Mouse (Mus musculus) granulocyte monocyte progenitor cell, adult 5-6 weeks (primary cell): ENCODE results near the gene Gm43720. TPM values are rescaled to one million over a fixed set of nuclear protein-coding genes. Genes with fewer than 3 reads are reported as not detected.

ENCODE experiments used
- ATAC-seq: replicated peaks from 2 replicates; pipeline ENCODE4 v1.8.0; 2016; ENCODE audit warnings: mild to moderate bottlenecking, moderate TSS enrichment, inconsistent platforms; ENCODE audit not compliant: poor library complexity, severe bottlenecking
- total RNA-seq, 2 experiments: library from RNA; stranded (forward) in 1 of 2; stranded (reverse) in 1 of 2; fragments of 200-712, 200-1000 nt in 1 of 2; fragments of >200 nt in 1 of 2; fragmentation: Nextera tagmentation in 1 of 2; gene quantifications; 2 replicates each; pipeline ENCODE4 v1.2.3; 2014 to 2017

The Gm43720 gene
- total RNA-seq (2014; fragmentation: Nextera tagmentation) = not detected in 2 replicates
- total RNA-seq (2017) = 0.05 TPM in 1 of 2 replicates, not detected in the other

DNA sequence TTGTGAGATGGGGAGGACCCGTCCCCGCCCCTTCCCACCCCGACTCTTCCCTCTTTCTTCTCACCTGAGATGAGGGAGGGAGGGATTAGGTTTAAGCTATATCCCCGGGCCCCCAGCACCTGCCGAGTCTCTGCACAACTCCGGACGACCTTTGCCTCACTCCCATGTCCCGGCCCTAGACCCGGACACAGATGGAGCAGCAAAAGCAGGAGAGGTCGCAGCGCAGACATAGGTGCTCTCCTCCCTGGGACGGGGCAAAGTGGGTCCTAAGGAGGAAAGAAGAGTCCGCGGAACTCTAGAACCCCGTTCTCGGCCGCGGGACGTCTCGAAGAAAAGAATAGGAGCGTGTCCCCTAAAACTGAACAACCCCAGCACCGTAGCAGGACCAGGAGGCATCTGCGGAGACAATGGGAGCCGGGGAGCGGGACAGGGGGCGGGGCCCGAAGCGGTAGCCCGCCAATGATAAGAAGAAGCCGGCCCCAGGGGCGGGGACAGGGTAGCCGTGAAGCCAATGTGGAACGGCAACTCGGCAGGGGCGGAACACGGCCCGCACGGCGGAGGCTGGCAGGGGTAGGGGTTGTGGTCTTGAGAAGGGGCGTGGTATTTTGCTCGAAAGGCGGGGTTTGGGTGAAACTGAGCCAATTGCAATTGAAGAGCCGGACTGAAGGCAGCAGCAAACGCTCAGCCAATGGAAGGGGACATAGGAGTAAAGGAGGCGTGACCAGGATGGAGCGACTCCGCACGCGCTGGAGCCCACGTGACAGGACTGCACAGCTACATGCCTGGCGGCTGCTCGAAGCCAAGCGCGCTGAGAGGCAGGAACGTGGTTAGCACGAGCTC is at the start of gene Gm43720, which contains the start of the genes Gpc2 and Stag3:
Gene Gm43720 (minus strand): TSS at position 374 of the 840 bp plus-strand sequence.
Gene Gpc2 (minus strand): TSS at position 421 of the 840 bp plus-strand sequence.
Gene Stag3 (plus strand): TSS at position 656 of the 840 bp plus-strand sequence.
- peak; percentile 96 for ATAC-seq

DNA sequence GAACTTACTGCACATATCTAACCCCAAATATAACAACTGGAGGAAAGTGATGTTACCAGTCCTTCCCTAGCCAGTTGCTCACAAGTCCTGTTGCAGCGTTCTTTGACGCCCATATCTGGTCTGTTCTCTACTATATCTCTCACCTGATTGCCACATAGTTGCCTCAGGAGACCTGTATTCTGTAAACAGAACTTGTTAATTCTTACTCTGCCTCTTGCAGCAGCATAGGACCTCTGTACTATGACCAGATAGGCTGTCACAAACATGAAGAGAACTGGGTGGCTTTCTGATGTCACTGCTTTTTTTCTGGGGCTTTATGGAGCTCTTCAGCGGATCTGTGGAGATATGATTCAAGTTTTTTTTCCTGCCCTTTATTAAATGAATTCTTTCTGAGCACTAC is 33.0 kb upstream of the Gm43720 start:
- no peak for ATAC-seq

DNA sequence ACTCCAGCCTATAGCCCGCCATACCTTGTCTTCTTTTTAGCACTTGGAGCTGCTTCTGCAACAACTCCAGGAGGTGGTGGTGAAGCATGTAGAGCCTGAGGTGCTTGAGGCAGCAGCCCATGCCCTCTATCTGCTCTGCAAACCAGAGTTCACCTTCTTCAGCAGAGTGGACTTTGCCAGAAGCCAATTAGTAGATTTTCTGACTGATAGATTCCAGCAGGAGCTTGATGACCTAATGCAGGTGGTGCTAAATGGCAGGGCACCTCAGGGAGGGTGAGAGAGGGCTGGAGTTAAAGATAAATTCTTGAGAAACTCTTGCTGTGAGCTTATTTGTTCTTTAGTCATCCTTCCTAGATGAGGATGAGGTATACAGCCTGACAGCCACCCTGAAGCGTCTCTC is 19.9 kb upstream of the Gm43720 start:
- ATAC-seq = no peak

DNA sequence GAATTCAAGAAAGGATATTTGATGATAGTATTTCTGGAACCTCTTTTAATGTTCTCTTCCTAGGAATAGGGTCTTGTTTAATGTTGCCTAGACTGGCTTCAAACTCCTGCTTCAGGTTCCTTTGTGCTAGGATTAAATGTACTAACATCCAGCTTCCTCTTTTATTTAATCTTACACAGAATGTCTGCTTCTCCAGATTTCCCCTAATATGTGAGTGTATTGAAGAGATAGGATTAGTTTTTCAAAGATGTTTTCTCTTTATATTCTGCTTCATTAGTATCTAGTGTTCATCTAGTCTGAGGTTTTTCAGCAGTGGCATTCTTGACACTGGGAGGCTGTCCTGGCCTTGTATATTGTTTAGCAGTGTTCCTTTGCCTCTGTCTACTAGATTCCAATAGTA is 14.4 kb upstream of the Gm43720 start:
- ATAC-seq = no peak

DNA sequence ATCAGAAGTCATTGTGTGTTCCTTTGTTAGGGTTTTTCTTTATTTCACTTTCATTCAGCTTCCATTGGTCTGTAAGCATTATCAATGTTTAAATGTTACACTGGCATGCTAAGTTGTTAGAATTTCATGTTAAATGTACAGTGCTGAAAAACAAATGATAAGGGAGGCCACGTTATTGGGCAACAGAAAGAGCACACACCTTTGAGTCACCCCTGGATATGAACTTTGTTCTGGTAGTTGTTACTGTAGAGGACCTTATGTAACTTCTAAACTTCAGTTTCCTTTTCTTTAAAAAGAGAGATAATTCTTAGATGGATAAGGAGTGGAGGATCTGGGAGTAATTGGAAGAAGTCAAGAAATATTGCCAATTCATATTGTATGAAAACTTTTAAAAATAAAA is 11.9 kb upstream of the Gm43720 start:
- ATAC-seq = no peak

DNA sequence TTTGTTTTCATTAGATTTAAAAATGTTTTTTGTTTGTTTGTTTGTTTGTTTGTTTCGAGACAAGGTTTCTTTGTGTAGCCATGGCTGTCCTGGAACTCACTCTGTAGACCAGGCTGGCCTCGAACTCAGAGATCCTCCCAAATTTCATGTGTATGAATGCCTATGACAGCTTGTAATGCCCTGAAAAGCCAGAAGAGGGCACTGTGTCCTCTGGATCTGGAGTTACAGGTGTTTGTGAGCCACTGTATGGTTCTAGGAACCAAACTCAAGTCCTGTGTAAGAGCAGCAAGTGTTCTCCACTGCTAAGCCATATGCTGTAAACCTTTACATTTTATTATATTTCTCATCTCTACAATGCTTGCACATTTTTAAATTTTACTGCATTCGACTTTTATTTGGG is 8.1 kb upstream of the Gm43720 start:
- no peak for ATAC-seq

DNA sequence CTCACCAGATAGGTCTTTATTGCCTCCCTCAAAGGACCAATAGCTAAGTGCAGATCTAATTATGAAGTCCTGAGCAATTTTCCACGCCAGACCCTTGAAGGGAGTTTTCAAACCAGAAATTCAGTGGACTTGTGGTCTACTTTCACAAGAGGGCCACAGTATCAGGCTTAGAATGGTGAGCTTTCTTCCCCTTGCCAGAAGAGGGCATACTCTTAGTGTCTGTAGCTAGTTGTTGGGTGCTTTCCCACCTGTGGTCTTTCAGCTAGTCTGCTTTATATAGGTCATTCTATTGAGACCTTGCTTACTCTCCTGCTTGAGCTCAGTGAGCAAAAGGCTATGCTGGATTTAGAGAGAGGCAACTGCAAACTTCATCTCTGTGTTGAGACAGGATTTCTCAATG is 3.8 kb upstream of the Gm43720 start:
- ATAC-seq = no peak

DNA sequence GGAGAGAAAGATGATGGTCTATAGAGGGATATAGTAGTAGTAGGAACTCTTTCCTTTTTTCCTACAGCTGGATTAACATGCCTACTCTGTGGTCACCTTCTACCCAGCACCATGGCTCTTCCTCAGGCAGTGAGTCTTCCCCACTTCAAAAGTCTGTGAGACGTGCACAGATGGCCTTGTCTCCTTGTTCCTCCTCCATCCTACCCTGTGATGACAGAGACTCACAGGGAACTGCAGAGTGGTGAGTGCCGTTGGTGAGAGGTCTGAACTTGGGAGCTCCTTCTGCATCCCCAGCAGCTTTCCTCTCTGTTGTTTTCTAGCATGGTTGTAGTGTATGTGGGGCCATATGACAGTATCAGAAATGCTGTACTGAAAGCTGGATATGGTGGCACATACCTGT is 2.0 kb upstream of the Gm43720 start:
- no peak for ATAC-seq

DNA sequence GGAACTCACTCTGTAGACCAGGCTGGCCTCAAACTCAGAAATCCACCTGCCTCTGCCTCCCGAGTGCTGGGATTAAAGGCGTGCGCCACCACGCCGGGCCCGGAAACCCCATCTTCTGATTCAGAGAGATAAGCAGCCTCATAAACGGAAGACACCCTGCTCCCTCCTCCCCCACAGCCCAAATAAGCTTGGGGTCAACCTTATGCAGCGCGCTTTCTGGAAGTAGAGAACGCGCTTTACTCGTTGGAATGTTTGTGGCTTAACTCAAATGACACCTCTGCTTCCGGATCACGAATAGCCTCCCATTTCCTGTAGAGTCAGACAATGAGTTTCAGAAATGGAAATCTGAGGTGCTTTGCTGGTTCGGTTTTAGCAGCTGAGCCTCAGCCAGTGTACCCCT is 1.1 kb upstream of the Gm43720 start:
- ATAC-seq = no peak

DNA sequence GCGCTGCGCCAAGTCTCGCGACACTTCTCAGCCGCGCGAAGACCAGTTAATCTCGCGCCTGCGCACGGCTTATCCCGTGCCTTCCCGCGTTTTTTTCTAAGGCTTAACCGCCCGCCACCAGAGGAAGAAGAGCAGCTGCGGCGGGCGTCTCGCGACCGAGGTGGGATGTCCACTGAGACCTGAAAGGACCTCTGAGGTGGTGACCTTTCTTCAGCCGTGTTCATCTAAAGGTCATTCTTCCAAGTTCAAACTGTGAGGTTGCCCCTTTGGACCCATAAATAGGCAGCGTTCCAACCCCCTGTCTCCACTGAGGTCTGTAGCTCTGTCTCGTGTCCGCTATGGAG is 639 bp upstream of the Gm43720 start:
- ATAC-seq = no peak

DNA sequence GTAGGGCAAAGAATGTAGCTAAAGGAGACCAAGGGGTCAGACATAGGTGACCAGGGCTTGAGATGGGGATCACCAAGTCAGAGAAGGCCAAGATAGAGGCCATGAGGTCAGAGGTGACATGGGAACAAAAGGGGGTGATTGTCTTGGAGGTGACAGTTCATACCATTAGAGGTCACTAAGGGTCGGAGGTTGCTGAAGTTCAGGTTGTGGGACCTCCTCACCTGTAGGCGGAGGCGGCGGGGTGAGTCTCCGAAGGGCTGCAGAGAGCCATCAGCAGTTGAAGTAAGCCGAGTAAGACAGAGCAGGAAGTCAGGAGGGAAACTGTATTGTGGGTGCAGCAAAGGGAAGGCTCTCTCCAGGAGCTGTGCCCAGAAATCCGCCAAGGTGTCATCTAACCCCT is 1.8 kb downstream of the Gm43720 start:
- no peak for ATAC-seq

DNA sequence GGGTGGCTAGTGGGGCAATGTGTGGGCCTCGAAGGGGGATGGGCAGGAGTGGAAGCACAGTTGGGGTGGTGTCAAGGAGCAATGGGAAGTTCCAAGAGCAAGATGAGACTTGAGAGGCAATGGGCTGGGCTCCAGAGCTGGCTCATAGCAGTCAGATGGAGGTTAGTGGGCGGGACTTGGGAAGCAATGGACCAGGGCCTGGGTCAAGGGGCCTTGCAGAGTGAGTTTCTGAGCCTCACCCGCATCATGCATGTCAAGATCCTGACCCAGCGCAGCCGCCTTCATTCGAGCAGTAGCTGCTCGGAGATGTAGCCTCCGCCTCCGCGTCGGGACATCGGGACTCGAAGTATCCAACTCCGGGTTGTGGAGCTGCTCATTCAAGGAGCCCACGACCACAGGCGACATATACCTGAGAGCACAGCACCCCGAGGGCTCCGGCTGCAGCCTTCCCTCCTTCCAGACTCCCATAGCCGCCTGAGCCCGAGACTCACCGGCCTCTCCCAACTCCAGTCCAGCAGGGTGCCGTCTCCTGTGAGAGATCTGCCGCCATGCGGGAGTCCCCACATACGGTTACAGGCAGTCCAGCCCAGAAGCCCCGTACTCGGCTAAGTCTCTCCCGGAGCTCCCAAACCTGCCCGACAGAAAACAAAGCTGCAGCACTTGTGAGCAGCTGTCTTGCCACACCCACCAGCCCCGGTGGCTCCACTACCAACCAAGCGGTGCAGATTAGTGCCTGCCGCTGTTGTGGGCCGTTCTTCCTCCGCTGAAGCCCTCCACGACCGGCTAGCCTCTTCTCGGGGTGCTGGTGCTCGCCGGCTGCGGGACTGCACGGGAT is 4.3 kb downstream of the Gm43720 start:
- ATAC-seq = no peak

DNA sequence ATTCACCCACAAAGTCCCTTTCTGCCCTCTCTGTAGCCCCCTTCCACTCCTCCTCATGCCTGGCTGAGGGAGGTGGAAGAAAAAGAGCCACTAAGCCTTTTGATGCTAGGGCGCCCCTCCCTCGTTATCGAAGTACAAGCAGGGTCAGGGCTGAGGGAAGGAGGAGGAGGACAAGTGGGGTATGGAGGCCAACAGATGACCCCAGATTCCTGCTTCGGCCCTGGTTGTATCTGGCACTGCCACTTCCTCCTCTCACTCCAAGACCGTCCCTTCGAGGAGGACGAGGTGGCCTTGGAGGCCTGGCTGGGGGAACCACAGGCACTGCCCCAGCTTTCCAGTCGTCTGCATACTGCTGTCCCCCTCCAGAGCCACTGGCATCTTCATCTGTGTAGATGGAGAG is 5.6 kb downstream of the Gm43720 start:
- ATAC-seq = no peak

DNA sequence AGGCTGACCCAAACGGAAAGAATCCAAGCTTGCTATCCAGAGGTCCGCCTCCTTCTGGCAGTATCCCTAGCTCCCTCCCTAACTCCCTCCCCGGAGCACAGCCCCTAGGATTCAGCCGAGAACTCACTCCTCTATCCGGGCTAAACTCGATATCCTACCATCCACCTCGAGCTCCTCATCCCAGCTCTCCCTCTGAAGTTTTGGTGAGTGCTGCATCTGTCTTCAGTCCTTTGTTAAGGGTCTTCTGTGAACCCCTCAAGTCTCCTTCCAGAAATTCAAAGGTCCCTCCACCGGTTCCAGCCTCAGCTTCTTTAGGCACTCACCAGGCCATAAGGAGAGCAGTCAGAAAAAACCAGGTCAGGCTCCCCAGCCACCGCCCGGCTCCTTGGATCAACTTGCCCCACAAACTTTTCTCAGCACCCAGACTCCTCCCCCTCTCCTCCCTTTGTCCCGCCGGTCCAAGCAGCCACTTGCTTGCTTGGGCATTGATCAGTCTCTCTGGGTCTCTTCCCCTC is 7.3 kb downstream of the Gm43720 start, which contains the start of gene Gal3st4:
Gene Gal3st4 (minus strand): TSS at position 432 of the 515 bp plus-strand sequence.
- no peak for ATAC-seq

DNA sequence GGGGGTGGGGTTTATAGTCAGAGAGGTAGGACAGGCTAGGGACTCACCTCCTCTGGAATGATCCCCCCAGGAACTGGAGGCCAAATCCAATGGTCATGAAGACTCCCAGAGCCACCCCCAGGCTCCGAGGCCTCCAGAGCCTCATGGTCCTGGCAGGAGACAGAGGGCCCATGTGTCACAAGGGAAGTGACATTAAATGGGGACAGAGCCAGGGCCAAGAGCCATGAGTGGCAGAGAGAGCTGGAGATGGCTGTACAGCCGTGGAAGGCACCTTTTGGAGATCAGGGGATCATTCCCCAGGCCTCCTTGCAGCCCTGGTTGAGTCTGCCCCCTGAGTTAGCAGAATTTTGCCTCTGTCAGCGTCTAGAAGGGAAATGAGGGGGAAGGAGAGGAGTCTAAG is 8.5 kb downstream of the Gm43720 start:
- ATAC-seq = no peak

DNA sequence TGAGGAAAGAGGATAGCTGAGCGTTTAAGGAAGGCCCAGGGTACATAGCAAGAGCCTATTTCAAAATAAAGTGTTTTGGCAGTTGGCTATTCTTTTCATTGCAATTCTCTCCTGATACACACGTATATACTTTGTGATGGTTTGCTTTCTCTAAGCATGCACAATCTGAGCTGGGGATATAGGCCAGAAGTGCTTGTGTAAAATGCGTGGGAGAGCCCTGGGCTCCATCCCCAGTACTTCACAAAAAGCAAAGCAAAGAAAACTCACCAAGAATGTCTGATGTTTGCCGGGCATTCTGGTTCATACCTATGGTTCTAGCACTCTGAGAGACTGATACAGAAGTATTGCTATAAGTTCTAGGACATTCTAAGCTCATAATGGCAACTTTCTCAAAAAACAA is 10.8 kb downstream of the Gm43720 start:
- ATAC-seq = no peak

DNA sequence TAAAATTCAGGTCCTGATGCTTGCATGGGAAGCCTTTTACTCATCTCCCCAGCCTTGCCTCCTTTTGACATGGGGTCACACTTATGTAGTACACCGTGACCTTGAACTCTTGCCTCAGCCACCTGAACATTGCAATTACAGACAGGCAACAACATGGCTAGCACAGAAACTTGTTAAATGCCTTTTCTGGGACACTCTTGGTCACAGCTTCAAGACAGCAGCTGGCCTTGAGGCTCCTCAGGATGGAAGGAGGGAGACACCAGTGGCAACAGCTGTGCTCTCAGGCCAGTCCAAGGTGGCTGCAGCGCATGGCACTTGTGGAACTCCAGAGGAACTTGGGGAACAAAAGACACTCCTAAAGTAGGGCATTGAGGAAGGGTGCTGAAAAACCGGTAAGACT is 12.6 kb downstream of the Gm43720 start:
- no peak for ATAC-seq

DNA sequence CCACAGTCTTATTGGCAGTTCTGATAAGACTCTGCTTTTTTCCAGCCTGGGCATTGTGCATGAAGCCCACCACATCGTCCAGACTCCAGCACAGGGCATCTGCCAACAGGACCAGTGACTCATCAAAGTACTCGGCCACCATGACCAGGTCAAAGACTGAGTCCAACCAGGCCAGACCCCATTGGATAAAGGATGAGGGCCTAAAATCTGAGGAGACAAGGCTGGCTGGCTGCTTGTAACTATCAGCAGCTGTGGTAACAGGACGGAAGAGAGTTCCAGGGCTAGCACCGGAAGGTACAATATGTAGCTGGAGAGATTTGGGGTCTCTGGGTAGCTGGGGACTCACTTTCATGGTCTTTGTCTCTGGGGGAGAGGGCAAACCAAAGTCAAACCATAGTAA is 14.0 kb downstream of the Gm43720 start:
- no peak for ATAC-seq

DNA sequence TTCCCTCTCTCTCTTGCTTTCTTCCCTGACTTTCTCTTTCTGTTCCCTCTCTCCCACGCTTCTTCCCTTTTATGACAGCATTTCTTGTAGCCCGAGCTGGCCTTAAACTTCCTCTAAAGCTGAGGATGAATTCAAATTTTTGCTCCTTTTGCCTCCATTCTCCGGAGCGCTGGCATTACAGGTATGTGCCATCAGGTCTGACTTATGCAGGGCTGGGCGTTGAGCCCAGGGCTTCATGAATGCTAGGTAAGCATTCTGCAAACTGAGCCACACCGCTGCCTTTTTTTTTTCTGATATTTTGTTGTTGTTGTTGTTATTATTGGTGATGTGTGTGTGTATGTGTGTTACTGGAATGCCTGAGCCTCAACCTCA is 15.6 kb downstream of the Gm43720 start:
- ATAC-seq = peak; percentile 18

DNA sequence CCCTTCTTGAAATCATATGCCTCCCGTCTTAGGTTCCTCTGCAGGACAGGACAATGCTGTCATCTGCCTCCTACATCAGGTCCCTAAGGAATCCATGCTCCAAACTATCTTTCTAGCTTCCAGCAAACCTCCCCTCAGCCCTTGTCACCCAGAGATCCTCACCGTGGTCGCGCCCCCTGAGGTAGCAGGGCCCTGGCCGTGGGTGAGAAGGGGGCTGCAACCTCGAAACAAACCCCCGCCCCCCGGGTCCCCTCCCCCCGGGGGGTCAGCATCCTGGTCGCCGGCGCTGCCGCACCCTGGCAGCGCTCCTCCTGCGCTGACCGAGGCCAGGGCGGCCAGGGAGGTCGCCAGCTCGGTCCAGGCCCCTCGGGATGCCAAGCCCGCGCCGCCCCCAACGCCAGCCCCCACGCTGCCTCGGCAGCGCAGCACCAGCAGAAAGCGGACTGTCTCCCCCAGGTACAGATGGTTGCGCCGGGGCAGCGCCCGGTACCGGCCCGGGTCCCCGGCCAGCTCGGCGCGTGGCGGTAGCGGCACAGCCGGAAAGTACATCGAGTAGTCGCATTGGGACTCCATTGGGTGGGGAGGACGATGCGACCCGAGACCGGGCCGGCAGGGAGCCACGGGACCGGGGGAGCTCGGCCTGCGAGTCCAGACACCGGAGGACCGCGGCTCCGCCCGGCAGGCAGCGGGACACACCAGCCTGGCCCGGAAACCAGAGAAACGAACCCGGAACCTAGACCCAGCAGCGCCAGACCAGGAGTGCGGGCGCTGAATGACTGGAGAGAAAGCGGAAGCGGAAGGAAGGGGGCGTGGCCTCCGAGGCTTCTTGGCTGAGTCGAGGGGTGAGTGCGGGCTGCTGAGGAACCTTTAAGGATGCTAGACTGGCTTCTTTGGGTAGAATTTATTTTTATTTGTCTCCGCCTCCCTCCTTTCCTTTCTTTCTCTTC is 16.2 kb downstream of the Gm43720 start, which contains the start of gene BC037034:
Gene BC037034 (minus strand): TSS at position 774 of the 947 bp plus-strand sequence.
- peak; percentile 74 for ATAC-seq
